Mouse (Mus musculus): Measurements from ENCODE around the gene Sectm1b. TPM values are rescaled to one million over a fixed set of nuclear protein-coding genes. Genes with fewer than 3 reads are reported as not detected.
"Not testable (repeated sequence)": the region's sequence is repeated elsewhere in the genome, so short reads cannot be mapped to it uniquely, and the experiment has no call there.

Sectm1b gene
- total RNA-seq, 1 experiment, result not detected

DNA sequence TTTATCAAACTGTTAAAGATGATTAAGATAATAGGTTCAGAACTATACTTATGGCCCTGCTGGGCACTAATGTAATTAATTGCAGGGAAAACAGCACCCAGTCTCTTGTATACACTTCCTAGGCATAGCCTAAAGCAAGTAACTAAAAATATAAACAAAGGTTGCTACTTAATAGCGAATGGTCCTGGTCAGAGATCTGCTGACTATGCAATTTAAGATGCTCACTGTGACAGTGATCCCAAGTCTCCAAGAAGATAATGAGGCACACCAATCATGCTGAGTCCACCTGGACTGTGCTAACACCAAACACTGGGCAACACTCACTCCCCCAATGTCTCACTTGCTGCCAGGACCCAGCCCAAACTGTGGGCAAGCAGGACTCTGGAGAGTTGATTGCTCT, 13.5 kb downstream of the Sectm1b start:
- DNase-seq (ENCODE audit: low read depth, low spot score), result no peak
- Histone ChIP-seq H3K27ac (ENCODE audit: insufficient read depth, low read depth, low read length, poor library complexity, severe bottlenecking) (no peak overlapping the region), H3K9ac (ENCODE audit: insufficient read depth, low read depth, low read length, poor library complexity, severe bottlenecking) (no peak overlapping the region), H3K36me3 (ENCODE audit: control insufficient read depth, insufficient read depth, low read length, poor library complexity, severe bottlenecking) (no peaks in the 10 kb centered on the region), H3K9me3 (ENCODE audit: control insufficient read depth, insufficient read depth, low read depth, low read length) (no peaks in the 10 kb centered on the region), H3K4me3 (ENCODE audit: insufficient read depth in 1 of 2, low read depth in 1 of 2, low read length in 2 of 2, poor library complexity in 1 of 2, severe bottlenecking in 1 of 2) (no peak overlapping the region), H3K4me1 (ENCODE audit: control insufficient read depth in 2 of 2, insufficient read depth in 2 of 2, low read length in 2 of 2, poor library complexity in 1 of 2) (no peaks in the 10 kb centered on the region)
- TF ChIP-seq ZNF384 (IDR thresholded peaks at IDR 0.05; ENCODE audit: low read depth, low read length), result no peak
- no peak for TF ChIP-seq CHD2 (IDR thresholded peaks at IDR 0.05; ENCODE audit: low read depth, low read length)
- TF ChIP-seq HCFC1 (IDR thresholded peaks at IDR 0.05; ENCODE audit: borderline replicate concordance, insufficient read depth, low read length), result no peak
- peak; percentile 86 for TF ChIP-seq MAFK (IDR thresholded peaks at IDR 0.05; ENCODE audit: insufficient read depth, low read depth, low read length)
- TF ChIP-seq ZC3H11A (IDR thresholded peaks at IDR 0.05; ENCODE audit: borderline replicate concordance, low read depth, low read length), result no peak
- in situ Hi-C loops (cut with MboI; ENCODE audit: low sequenced_read_pairs in 2 of 2, unreplicated experiment in 2 of 2), result no loop called here

DNA sequence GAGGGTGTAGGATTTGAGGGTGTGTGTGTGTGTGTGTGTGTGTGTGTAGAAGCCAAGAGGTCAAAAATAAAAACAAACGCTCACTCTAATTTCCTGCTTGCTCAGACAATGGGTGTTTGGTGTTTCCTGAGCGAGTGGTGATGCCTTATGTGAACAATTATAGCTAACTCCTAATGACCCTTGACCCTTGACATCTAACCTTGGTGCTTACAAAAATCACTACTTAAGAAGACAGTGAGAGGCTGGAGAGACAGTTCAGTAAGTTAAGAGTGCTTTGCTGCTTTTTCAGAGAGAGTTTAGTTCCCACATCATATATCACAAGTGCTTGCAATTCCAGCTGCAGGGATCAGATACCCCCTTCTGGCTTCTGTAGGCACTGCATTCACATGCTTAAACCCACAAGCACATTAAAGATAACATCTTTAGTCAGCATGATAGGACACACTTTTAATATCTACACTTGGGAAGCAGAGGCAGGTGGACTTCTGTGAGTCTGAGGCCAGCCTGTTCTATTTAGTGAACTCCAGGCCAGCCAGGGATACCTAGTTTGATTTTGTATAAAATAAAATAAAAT, 15.5 kb downstream of the Sectm1b start:
- Histone ChIP-seq H3K9me3 (ENCODE audit: control insufficient read depth, insufficient read depth, low read depth, low read length) (no peaks in the 10 kb centered on the region), H3K27ac (ENCODE audit: insufficient read depth, low read depth, low read length, poor library complexity, severe bottlenecking) (no peak overlapping the region), H3K4me3 (ENCODE audit: insufficient read depth in 1 of 2, low read depth in 1 of 2, low read length in 2 of 2, poor library complexity in 1 of 2, severe bottlenecking in 1 of 2) (no peak overlapping the region), H3K9ac (ENCODE audit: insufficient read depth, low read depth, low read length, poor library complexity, severe bottlenecking) (no peak overlapping the region), H3K36me3 (ENCODE audit: control insufficient read depth, insufficient read depth, low read length, poor library complexity, severe bottlenecking) (no peaks in the 10 kb centered on the region), H3K4me1 (ENCODE audit: control insufficient read depth in 2 of 2, insufficient read depth in 2 of 2, low read length in 2 of 2, poor library complexity in 1 of 2) (no peaks in the 10 kb centered on the region)
- DNase-seq (ENCODE audit: low read depth, low spot score), result no peak
- TF ChIP-seq ZC3H11A (IDR thresholded peaks at IDR 0.05; ENCODE audit: borderline replicate concordance, low read depth, low read length) (no peak), MAFK (IDR thresholded peaks at IDR 0.05; ENCODE audit: insufficient read depth, low read depth, low read length) (no peak), ZNF384 (IDR thresholded peaks at IDR 0.05; ENCODE audit: low read depth, low read length) (no peak), HCFC1 (IDR thresholded peaks at IDR 0.05; ENCODE audit: borderline replicate concordance, insufficient read depth, low read length) (no peak), CHD2 (IDR thresholded peaks at IDR 0.05; ENCODE audit: low read depth, low read length) (no peak)
- in situ Hi-C loops (cut with MboI; ENCODE audit: low sequenced_read_pairs in 2 of 2, unreplicated experiment in 2 of 2), result no loop called here

- H3K36me3 ChIP-seq (ENCODE audit: control insufficient read depth, insufficient read depth, low read length, poor library complexity, severe bottlenecking), result no peaks in the 10 kb centered on the region
- no peak for DNase-seq (ENCODE audit: low read depth, low spot score)
- no peak overlapping the region for H3K27ac ChIP-seq (ENCODE audit: insufficient read depth, low read depth, low read length, poor library complexity, severe bottlenecking)
- no peaks in the 10 kb centered on the region for H3K4me1 ChIP-seq (ENCODE audit: control insufficient read depth in 2 of 2, insufficient read depth in 2 of 2, low read length in 2 of 2, poor library complexity in 1 of 2)
- H3K4me3 ChIP-seq (ENCODE audit: insufficient read depth in 1 of 2, low read depth in 1 of 2, low read length in 2 of 2, poor library complexity in 1 of 2, severe bottlenecking in 1 of 2), result no peak overlapping the region
- no peaks in the 10 kb centered on the region for H3K9me3 ChIP-seq (ENCODE audit: control insufficient read depth, insufficient read depth, low read depth, low read length)
- in situ Hi-C loops (cut with MboI; ENCODE audit: low sequenced_read_pairs in 2 of 2, unreplicated experiment in 2 of 2), result no loop called here
- no peak for TF ChIP-seq HCFC1 (IDR thresholded peaks at IDR 0.05; ENCODE audit: borderline replicate concordance, insufficient read depth, low read length)
- no peak for TF ChIP-seq ZC3H11A (IDR thresholded peaks at IDR 0.05; ENCODE audit: borderline replicate concordance, low read depth, low read length)
- TF ChIP-seq ZNF384 (IDR thresholded peaks at IDR 0.05; ENCODE audit: low read depth, low read length), result no peak
- no peak for TF ChIP-seq MAFK (IDR thresholded peaks at IDR 0.05; ENCODE audit: insufficient read depth, low read depth, low read length)
- TF ChIP-seq CHD2 (IDR thresholded peaks at IDR 0.05; ENCODE audit: low read depth, low read length), result no peak
- H3K9ac ChIP-seq (ENCODE audit: insufficient read depth, low read depth, low read length, poor library complexity, severe bottlenecking), result no peak overlapping the region
Measured at GRCm38 (mm10) chr11:121045286-121045685, 18.1 kb downstream of the Sectm1b start.

GRCm38 (mm10) chr11:121043025-121043424, 20.3 kb downstream of the Sectm1b start:
- in situ Hi-C loops (cut with MboI; ENCODE audit: low sequenced_read_pairs in 2 of 2, unreplicated experiment in 2 of 2); H3K9me3 ChIP-seq (ENCODE audit: control insufficient read depth, insufficient read depth, low read depth, low read length); DNase-seq (ENCODE audit: low read depth, low spot score); H3K4me3 ChIP-seq (ENCODE audit: insufficient read depth in 1 of 2, low read depth in 1 of 2, low read length in 2 of 2, poor library complexity in 1 of 2, severe bottlenecking in 1 of 2); H3K4me1 ChIP-seq (ENCODE audit: control insufficient read depth in 2 of 2, insufficient read depth in 2 of 2, low read length in 2 of 2, poor library complexity in 1 of 2); H3K27ac ChIP-seq (ENCODE audit: insufficient read depth, low read depth, low read length, poor library complexity, severe bottlenecking); H3K36me3 ChIP-seq (ENCODE audit: control insufficient read depth, insufficient read depth, low read length, poor library complexity, severe bottlenecking); H3K9ac ChIP-seq (ENCODE audit: insufficient read depth, low read depth, low read length, poor library complexity, severe bottlenecking): not testable (repeated sequence)

DNA sequence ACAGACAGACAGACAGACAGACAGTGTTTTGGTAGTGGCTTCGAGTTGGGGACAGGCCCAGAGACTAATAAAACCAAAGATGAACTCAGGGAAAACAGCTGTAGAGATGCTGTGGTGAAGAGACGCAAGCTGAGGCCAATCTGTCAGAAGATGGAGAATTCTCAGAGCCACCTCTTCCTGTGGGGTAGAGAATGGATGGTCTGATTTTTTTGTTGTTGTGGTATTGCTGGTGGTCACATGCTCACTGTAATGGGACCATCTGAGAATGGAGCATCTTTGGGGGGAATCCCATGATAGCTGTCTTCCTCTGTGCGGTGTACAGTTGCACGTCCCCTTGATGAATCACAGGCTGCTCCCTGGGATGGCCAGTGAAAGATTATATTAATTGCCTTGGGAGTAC, 20.9 kb downstream of the Sectm1b start:
- H3K4me1 ChIP-seq (ENCODE audit: control insufficient read depth in 2 of 2, insufficient read depth in 2 of 2, low read length in 2 of 2, poor library complexity in 1 of 2), result peaks cover 0 to 1% of the 10 kb centered on the region in 2 experiments; a peak in 1 of 4 replicates
- in situ Hi-C loops (cut with MboI; ENCODE audit: low sequenced_read_pairs in 2 of 2, unreplicated experiment in 2 of 2), result no loop called here

More for the DNA sequence above, 20.9 kb downstream of the Sectm1b start:
- no peak overlapping the region for H3K9ac ChIP-seq (ENCODE audit: insufficient read depth, low read depth, low read length, poor library complexity, severe bottlenecking)
- TF ChIP-seq ZC3H11A (IDR thresholded peaks at IDR 0.05; ENCODE audit: borderline replicate concordance, low read depth, low read length) (no peak), MAFK (IDR thresholded peaks at IDR 0.05; ENCODE audit: insufficient read depth, low read depth, low read length) (no peak), ZNF384 (IDR thresholded peaks at IDR 0.05; ENCODE audit: low read depth, low read length) (no peak), HCFC1 (IDR thresholded peaks at IDR 0.05; ENCODE audit: borderline replicate concordance, insufficient read depth, low read length) (no peak), CHD2 (IDR thresholded peaks at IDR 0.05; ENCODE audit: low read depth, low read length) (no peak)
- no peak overlapping the region for H3K4me3 ChIP-seq (ENCODE audit: insufficient read depth in 1 of 2, low read depth in 1 of 2, low read length in 2 of 2, poor library complexity in 1 of 2, severe bottlenecking in 1 of 2)
- no peak for DNase-seq (ENCODE audit: low read depth, low spot score)
- H3K9me3 ChIP-seq (ENCODE audit: control insufficient read depth, insufficient read depth, low read depth, low read length), result no peaks in the 10 kb centered on the region
- no peak overlapping the region for H3K27ac ChIP-seq (ENCODE audit: insufficient read depth, low read depth, low read length, poor library complexity, severe bottlenecking)
- no peaks in the 10 kb centered on the region for H3K36me3 ChIP-seq (ENCODE audit: control insufficient read depth, insufficient read depth, low read length, poor library complexity, severe bottlenecking)
